Mouse (Mus musculus): Measurements from ENCODE around the gene Gm20388. TPM values are rescaled to one million over a fixed set of nuclear protein-coding genes. Genes with fewer than 3 reads are reported as not detected.

Gm20388 gene
- total RNA-seq, 2 experiments from 2014 or later, result 4.4 to 7.8 TPM

GRCm38 (mm10) chr8:121474161-121474897 is 1563.7 kb downstream of the Gm20388 start:
- peak in 1 of 2 experiments; percentile 15 for DNase-seq (ENCODE audit: low spot score in 2 of 2)

- no peak for DNase-seq (ENCODE audit: low spot score in 2 of 2)
Measured at GRCm38 (mm10) chr8:121474898-121475284, 1564.2 kb downstream of the Gm20388 start.

- DNase-seq (ENCODE audit: low spot score in 2 of 2), result no peak
Measured at GRCm38 (mm10) chr8:121477851-121478547, 1567.4 kb downstream of the Gm20388 start.

GRCm38 (mm10) chr8:121479144-121479543 is 1568.5 kb downstream of the Gm20388 start:
- DNase-seq (ENCODE audit: low spot score in 2 of 2), result no peak

GRCm38 (mm10) chr8:121480411-121481031 is 1569.9 kb downstream of the Gm20388 start:
- no peak for DNase-seq (ENCODE audit: low spot score in 2 of 2)

- no peak for DNase-seq (ENCODE audit: low spot score in 2 of 2)
Measured at GRCm38 (mm10) chr8:121484072-121484782, 1573.6 kb downstream of the Gm20388 start.

GRCm38 (mm10) chr8:121491633-121492032 is 1581.0 kb downstream of the Gm20388 start:
- DNase-seq (ENCODE audit: low spot score in 2 of 2), result no peak

GRCm38 (mm10) chr8:121497621-121498020 is 1587.0 kb downstream of the Gm20388 start:
- DNase-seq (ENCODE audit: low spot score in 2 of 2), result no peak

- DNase-seq (ENCODE audit: low spot score in 2 of 2), result no peak
Measured at GRCm38 (mm10) chr8:121511751-121512150, 1601.1 kb downstream of the Gm20388 start.

GRCm38 (mm10) chr8:121513429-121513828 is 1602.8 kb downstream of the Gm20388 start:
- DNase-seq (ENCODE audit: low spot score in 2 of 2), result peak; percentile 75 to 90

- no peak for DNase-seq (ENCODE audit: low spot score in 2 of 2)
Measured at GRCm38 (mm10) chr8:121525111-121525818, 1614.6 kb downstream of the Gm20388 start.

- no peak for DNase-seq (ENCODE audit: low spot score in 2 of 2)
Measured at GRCm38 (mm10) chr8:121526811-121527550, 1616.3 kb downstream of the Gm20388 start.

- no peak for DNase-seq (ENCODE audit: low spot score in 2 of 2)
Measured at GRCm38 (mm10) chr8:121527751-121528150, 1617.1 kb downstream of the Gm20388 start.

- DNase-seq (ENCODE audit: low spot score in 2 of 2), result no peak
Measured at GRCm38 (mm10) chr8:121528790-121529189, 1618.1 kb downstream of the Gm20388 start.

- no peak for DNase-seq (ENCODE audit: low spot score in 2 of 2)
Measured at GRCm38 (mm10) chr8:121530639-121531038, 1620.0 kb downstream of the Gm20388 start.

GRCm38 (mm10) chr8:121532381-121532780 is 1621.7 kb downstream of the Gm20388 start:
- no peak for DNase-seq (ENCODE audit: low spot score in 2 of 2)

- no peak for DNase-seq (ENCODE audit: low spot score in 2 of 2)
Measured at GRCm38 (mm10) chr8:121541862-121542261, 1631.2 kb downstream of the Gm20388 start.

- DNase-seq (ENCODE audit: low spot score in 2 of 2), result no peak
Measured at GRCm38 (mm10) chr8:121542901-121543300, 1632.3 kb downstream of the Gm20388 start.

GRCm38 (mm10) chr8:121544276-121544785 is 1633.7 kb downstream of the Gm20388 start, which contains the start of gene 1700018B08Rik:
TSS of gene 1700018B08Rik (minus strand) at chr8:121544320.
- no peak for DNase-seq (ENCODE audit: low spot score in 2 of 2)

GRCm38 (mm10) chr8:121544936-121545335 is 1634.3 kb downstream of the Gm20388 start:
- DNase-seq (ENCODE audit: low spot score in 2 of 2), result no peak
